Mouse (Mus musculus) regulatory T cell (primary cell): ENCODE data around the gene Lgmn.

Experiments
- in situ Hi-C: fragments of 300-600 bp; cut with MboI, MseI; formaldehyde crosslinking; loops from one replicate; pipeline ENCODE4 v1.15.1; 2025; ENCODE audit warnings: high pct_unique_total_duplicates

The Lgmn gene

DNA sequence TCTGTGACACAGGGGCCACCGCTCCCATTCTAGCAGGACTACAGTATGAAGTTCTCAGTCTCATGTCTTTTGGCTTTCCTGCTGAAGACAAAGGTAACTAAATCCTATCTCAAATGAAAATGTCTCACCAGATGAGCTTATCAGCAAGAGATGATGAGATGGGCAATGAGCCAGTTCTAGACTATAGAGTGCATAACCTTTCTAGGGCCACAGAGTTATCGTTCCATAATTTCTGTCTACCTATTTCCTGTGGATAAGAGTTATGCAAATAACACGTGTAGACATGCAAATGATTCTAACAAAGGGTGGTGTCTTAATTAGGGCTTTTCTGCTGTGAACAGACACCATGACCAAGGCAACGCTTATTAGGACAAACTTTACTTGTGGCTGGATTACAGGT lies 5.5 kb downstream of the Lgmn start:
- in situ Hi-C loops, result no loop called here

DNA sequence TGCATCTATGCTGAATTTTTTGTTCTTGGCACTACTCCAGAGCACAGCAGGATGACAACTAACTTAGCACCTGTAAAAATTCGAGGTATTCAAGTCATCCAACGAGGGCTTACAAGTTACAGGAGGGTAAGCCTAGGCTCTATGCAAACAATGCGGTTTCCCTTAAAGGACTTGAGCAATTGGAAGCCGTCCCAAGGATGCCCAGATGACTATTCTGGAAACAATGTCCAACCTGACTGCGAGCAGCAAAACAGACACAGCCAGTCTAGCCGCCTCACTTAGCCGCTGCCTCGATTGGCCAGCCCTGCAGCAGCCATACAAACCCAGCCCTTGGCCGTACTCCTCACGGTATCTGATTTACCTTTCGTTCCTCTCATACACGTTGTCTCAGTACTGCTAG lies 7.4 kb downstream of the Lgmn start:
- in situ Hi-C loops, result no loop called here

DNA sequence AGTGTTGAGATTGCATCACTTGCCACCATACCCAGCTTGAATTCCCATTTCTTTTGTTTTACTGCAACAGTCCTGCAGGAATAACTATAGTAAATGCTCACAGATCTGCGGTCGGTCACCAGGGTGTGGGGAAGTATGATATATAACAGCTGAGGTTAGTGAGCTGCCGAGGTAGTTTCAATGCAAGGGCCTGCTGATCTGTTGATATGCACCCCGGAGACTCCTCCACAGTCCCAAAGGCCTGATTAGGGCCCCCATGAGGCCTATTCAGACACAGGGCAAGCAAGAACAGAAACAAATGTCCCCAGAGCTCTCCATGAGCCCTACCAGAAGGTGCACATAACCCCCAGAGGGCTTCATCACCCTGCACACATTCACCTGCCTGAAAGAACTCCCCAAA lies 9.4 kb downstream of the Lgmn start:
- in situ Hi-C loops, result no loop called here

DNA sequence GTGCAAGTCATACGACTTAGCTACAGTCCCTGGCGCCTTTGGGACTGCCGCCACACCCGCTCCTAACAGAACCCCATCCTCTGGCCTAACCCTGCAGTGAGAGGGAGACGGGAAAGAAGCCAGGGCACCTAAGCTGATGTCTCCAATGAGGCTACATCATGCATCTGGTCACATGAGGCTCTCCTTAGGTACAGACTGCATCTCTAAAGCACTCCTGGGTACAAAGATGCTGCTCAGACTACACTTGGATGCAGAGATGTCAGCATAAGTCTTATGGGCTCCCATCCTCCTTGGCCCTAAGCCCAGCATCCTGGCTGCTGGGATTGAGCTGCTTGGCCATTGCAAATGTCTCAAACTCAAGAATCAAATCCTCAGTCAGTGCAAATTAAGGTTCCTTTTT lies 10.0 kb downstream of the Lgmn start:
- in situ Hi-C loops, result no loop called here

DNA sequence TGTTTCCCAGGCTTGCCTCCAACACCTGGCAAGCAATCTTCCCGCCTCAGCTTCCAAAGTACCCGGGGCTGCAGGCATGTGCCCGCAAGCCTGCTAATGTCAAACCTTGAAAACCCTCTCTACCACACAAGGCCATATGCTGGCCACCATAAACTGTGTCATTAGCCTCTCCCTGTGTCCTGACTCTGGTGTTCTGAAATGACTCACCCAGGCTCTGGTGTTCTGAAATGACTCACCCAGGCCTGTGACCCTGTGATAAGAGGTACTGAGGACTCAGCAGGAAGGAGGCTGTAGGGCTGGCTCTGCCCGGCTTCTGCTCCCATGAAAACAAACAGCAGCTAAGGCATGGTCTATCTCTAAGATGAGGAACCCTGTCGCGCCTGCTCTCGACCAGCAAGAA lies 13.3 kb downstream of the Lgmn start:
- in situ Hi-C loops, result no loop called here

DNA sequence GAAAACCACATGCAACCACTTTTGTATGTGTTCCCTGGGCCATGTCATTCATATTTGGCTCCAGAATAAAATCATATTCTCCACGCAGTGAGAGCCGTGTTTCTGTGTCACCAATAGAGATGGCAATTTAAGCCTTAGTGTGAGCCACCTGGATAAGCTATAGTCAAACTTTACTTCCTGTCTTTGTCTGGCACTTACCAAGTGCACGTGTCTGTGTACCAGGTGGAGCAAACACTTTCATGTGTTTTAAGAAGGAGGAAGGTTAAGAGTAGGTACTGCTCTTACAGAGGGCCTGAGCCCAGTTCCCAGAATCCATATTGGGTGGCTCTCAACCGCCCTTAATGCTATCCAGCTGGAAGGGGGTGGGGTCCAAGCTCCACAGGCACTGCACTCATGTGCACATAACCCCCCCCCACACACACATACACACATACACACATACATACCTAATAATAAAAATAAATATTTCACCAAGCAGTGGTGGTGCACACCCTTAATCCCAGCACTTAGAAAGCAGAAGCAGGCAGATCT lies 14.5 kb downstream of the Lgmn start:
- in situ Hi-C loops, result no loop called here

DNA sequence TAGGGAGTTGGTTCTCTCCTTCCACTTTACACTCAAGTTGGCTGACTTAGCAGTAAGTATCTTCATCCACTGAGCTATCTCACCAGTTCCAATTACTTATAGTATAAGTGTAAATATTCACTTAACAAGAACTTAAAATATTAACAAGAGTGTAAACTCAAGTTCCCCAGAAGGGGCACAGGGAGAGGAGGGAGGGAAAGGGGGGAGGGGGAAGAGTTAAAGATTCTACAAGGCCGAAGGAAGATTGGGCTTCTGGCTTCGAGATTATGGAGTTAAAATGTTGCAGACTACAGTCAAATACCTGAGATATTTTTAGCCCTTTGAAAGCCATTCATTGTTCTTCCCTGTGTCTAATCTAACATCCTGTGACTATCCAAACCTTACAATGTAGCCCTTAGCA lies 15.2 kb downstream of the Lgmn start:
- in situ Hi-C loops, result no loop called here

DNA sequence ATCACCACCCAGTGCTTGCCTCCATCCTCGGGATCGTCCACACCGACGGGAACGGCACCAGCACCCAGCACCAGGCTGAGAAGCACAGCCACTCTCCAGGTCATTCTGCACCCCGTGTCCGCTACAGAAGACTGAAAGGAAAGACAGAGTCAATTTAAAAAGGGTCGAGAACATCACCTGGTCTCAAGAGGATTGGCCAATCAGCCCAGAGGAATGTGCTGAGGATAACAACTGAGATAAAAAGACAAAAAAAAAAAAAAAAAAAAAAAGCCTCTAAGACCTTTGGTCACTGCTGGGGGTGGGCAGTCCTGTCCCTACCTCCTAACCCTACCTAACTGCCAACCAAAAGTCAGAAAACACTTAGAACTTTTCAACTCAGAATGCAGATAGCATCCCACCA lies 16.0 kb downstream of the Lgmn start:
- in situ Hi-C loops, result no loop called here

DNA sequence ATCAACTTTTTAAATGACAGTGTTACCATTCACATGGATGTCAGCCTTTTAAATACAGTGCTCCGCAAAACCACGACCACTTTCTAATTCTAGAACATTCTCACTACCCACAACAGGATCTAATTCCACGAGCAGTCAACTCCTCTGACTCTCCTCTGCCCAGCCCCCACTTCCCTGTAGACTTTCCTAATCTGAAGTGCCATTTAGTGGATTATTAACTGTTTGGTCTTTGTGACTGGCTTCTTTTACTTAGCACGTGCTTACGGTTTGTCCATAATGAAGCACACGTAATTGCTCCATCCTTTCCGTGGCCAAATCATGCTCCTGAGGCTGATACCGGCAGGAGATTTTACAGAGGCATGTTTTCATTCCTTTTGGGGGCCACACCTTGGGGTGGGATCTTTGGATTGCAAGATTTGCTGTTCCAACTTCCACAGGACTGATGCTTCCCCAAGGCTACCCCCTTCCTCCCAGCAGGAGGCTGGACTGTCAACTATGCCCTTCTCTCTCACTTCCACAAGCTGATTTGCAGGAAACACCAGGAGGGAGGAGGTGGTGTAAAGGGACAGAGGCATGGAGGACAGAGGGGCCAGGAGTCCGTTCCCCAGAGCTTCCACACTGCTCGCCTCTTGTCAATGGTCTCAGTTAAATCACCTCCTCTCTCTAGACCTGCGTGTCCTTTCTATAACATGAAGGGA lies 16.8 kb downstream of the Lgmn start:
- in situ Hi-C loops, result no loop called here

DNA sequence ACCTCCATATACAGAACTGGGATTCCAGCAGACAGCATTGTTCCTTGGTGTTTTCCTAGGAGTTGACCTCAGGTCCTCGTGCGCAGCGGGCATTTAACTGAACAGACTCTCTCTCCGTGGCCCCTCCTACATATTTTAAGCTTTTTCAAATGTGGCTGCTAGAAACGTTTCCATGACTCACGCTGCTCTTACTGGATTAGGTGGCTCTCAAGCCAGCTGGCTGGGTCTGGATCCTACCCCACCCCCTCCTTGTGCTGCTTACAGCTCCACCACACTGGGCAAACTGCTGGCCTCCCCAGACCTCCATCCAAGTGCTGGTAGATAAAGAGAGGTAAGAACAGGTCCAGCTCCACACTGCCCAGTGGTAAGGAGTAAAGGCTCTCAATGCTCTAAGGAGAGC lies 17.5 kb downstream of the Lgmn start:
- in situ Hi-C loops, result no loop called here

DNA sequence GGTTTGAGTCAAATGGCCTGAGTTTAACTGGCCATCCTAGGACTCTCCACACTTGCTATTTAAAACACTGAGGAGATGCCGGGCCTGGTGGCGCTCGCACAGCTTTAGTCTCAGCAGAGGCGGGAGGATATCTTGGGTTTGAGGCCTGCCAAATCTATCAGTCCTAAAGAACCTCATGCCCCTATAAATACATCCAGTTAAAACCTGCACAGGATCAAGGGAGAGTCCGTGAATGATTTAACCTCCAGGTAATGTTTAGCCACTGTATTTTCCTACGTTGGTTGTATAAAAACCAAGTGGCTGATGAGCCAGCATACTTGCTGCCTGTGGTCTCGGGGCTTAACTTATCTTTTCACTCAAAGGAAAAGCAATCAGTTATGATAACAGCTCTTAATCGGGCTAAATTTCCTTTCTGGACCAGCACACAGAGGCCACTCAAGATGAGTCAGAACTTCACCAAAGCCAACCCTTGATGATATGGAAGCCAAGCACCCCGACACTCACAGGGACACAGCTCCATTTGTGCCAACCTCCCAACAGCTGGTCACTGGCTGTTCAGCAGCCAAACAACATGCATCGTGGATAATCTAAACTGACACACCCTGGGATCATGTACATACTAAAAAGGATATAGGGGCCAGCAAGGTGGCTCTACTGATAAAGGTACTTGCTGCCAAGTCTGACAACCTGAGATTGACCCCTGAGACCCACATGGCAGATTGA lies 19.3 kb downstream of the Lgmn start:
- in situ Hi-C loops, result no loop called here

DNA sequence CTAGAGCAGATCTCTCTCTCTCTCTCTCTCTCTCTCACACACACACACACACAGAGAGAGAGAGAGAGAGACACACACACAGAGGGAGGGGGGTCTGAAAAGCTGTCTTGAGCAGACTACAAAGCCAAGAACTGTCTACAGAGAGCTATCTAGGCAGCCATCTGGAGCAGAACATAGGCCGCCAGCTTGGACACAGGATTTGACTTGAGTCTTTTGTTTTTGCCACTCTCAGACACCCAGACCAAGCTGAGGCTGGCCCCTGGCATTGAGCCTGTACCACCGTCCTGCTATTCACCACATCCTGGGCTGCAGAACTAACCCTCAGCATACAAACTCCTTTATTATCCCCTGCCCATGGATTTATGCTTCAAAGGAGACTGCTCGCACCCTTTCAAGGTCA lies 20.1 kb downstream of the Lgmn start:
- in situ Hi-C loops, result no loop called here

DNA sequence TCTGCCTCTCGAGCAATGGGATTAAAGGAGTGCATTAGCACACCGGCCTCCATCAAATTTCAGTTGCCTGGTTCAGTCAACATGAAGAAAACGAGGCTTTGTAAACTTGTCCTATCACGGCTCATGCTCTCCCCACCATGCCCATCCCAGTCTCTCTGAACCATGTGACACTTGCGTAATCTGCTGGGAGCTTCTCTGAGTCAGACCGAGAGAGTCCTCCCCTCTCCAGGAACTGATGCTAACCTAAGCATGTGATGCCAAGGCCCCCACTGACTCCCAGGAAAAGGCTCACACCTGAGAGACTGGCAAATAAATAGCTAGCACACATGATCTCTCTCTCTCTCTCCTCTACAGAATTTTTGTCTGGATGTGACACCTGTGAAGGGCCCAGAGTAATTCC lies 21.9 kb downstream of the Lgmn start:
- in situ Hi-C loops, result no loop called here

DNA sequence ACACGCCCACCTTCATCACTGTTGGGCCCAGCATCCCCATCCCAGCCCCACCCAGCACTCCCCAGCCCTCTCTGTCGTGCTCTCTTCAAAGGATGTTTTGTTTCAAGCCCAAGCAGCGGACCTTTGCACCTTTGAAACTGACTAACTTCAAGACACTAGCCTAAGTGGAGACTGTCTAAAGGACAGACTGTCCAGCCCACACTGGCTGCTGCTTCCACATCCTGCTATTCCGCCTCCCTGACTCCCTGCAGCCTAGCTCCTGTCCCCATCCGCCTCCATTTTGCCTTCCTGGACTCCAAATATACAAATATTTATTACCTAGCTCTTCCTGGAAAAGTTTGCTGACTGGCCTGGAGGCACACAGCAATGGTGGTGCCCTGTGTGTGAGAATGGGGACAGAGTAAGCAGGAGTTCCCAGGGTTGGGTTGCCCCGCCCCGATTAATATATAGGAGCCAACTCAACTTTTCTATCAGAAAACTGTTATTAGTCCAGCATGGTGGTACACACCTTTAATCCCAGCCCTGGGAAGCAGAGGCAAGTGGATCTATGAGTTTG lies 22.6 kb downstream of the Lgmn start:
- in situ Hi-C loops, result no loop called here

DNA sequence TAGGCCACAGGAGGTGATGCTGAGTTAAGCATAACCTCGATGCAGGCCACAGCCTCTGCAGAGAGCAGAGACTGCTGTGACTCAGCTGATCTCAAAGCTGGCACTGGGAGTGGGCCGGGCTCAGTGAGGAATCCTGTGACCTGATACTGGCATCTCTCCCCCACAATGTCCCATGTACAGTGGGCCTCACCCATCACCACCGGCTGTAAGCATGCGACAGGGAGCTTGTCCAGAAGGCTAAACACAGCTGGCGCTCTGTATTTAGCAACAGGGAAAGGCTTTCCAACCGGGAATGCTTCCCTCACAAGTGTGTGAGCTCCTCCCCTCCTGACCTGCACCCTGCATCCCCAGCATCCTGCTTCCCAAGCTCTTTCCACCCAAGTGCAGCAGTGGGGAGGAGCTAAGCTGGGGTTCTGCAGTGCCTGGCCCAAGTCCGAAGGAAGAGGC lies 23.2 kb downstream of the Lgmn start:
- in situ Hi-C loops, result no loop called here

DNA sequence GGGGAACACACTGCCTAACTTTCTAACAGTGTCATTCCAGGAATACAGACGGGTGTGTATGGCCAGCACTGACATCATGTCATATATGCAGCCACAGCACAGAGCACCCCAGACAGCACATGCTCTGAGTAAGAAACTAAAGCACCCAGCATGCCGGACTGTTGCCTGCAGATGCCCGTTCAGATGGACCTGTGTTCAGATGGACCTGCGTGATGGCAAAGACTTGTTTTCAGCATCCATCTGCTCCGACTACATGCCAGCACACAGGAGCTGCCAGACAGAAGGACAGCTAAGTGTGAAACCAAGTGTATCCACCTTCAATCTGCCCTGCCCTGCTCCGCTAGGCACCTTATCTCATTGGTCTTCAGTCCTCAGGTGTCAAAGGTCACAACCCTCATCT lies 24.9 kb downstream of the Lgmn start:
- in situ Hi-C loops, result no loop called here

DNA sequence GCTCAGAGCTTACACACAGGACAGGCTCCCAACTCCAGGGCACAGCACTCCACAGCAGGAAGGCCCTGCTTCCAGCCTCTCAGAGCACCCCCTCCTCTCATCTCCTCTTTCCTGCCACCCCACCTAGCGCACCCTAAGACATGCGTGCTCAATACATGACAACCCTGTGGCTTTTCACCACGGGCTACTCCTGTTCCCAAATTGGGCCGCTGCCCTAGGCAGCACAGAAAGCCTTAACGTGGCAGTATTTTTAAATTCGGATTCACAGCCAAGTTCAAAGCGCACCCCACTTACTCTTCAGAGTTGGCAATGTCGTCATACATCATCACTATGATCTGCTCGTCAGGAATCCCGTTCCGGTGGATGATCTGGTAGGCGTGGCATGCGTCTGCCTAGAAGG lies 26.4 kb downstream of the Lgmn start:
- in situ Hi-C loops, result no loop called here

DNA sequence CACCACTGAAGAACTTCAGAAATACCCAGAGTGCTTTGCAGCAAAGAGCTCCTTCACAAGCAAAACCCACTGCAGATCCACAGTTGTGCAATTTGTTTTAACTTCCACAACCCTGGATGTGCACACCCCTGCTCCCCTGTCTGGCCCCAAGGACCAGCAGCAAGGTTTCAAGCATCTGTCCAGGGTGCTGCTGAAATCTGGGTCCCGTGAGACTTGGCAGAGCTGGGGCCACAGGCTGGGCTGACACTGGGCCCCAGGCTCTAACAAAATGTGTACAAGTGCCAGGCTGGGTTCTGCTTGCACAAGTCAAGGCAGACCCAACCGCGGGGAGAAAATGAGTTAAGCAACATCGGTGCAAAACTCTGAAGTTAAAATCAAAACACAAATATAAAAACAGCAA lies 41.0 kb downstream of the Lgmn start:
- in situ Hi-C loops, result loop anchor here (5.0 to 25.0 kb wide), 2 partner anchors 59 to 411 kb away; partner anchors contain the start of gene Cpsf2

DNA sequence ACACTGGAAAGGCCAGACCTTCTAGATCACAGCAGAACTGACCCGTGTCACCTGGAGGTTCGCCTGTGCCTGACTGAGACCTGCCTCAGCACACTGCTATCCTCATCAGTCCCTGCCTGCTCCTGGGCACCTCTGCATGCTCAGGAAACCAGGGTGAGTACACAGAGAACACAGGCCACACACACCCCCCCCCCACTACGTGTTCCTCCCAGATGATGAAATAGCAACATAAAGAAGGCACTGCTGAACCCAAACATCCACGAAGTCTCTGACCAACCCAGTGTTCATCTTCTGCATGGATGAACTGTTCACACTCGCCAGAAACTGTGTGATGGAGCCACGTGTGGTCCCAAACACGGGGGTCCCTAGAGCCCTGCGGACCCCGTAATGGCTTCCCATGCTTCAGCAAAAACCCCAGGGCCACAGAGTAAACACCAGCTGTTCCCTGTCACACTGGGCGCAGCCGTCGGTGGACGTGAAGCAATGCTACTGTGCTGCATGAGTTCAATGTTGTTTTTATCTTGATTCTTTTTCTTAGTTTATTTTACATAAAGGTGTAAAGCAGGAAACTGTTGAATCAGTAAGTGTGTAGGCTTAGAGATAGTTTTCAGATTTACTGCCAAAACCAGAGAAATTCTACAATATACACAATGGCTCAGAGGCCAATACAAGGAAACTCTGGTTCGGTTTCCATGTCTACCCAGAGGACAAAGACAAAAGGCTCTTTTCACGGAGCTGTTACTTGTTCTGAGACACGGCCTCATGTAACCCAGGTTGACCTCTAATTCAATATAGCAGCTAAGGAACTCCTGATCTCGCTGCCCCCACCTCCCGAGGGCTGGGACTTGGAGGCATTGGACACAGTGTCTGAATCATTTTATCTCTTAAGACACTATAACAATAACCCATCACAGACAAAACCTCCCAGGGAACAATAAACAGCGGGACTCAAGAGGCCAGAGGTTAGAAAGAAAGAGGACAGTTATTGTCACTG lies 43.3 kb downstream of the Lgmn start:
- in situ Hi-C loops, result loop anchor here (5.0 to 25.0 kb wide), 2 partner anchors 61 to 409 kb away; partner anchors contain the start of gene Cpsf2

DNA sequence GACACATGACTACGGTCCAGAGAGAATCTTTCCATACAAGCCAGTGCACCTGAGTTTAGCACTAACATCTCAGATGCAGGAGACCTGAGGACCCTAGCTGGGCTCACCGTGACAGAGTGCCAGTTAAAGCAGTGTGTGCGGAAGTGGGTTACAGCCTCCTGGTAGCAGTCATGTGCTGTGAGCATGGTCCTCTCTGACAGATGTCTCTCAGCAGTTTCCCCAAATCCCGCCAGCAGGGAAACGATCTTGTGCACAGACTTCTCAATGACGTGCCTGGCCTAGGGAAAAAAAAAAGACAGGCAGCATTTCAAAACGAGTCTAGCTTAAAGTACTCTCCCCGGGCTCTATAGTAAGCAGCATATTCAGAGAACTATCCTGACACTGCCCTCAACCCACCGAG lies 44.1 kb downstream of the Lgmn start:
- in situ Hi-C loops, result loop anchor here (5.0 to 25.0 kb wide), 2 partner anchors 62 to 408 kb away; partner anchors contain the start of gene Cpsf2

DNA sequence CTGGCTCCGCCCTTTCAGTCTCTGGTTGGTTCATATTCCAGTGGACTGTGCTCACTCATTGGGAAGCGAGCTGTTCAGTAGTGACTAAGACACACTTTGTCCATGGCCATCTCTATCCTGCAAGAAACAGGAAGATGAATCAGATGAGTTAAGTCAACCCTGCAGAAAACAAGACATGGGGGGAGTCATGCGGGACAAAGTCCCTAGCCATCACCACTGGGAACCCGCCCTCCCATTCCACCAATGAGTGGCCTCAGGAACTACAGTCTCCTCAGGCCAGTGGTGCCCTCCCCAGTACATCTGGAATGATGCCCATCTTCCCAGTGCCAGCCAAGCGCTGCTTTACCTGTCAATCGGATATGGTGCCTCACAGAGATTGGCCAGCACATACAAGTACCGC lies 45.1 kb downstream of the Lgmn start:
- in situ Hi-C loops, result loop anchor here (25.0 kb wide), 1 partner anchor 407 kb away; the partner anchor contains the start of gene Cpsf2
